Mouse (Mus musculus) kidney, adult 2 months (tissue): ENCODE measurements around the gene Grk5.

Source experiments
- CTCF ChIP-seq: fragments of 200-500 bp; conservative IDR thresholded peaks from 2 replicates; pipeline ENCODE4 v1.5.1; 2011; ENCODE audit warnings: low read depth, mild to moderate bottlenecking, control low read depth, low read length, moderate library complexity, mixed read lengths; ENCODE audit not compliant: insufficient read depth, insufficient read length
- POLR2A ChIP-seq: fragments of 200-500 bp; IDR thresholded peaks from one replicate; pipeline ENCODE4 v1.6.1; 2011; ENCODE audit warnings: low read depth, low read length, control low read depth

DNA sequence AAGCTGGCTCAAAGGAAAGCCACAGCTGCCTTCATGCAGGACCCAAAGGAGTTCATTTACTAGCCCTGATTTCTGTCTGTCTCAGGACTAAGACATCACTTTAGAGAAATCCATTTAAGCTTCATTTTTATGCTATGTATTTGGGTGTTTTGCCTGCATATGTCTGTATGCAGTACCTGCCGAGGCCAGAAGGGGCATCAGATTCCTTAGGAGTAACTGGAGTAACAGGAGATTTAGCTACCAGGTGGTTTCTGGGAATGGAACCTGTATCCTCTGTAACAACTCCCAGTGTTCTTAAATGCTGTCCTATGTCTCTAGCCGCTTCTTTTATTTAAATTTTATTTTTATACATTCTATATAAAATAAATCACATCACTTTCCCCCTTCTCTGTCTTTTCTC, 220.6 kb downstream of the Grk5 start:
- TF ChIP-seq CTCF = no peak
- TF ChIP-seq POLR2A = no peak
